Mouse (Mus musculus): ENCODE measurements around the gene Zbtb49. TPM values are rescaled to one million over a fixed set of nuclear protein-coding genes. Genes with fewer than 3 reads are reported as not detected.
A peak's percentile ranks its signal among the peaks of the same experiment; 100 is the strongest.

Gene Zbtb49
- polyA plus RNA-seq, 1 experiment from 2014 or later, result 16.0 TPM

DNA sequence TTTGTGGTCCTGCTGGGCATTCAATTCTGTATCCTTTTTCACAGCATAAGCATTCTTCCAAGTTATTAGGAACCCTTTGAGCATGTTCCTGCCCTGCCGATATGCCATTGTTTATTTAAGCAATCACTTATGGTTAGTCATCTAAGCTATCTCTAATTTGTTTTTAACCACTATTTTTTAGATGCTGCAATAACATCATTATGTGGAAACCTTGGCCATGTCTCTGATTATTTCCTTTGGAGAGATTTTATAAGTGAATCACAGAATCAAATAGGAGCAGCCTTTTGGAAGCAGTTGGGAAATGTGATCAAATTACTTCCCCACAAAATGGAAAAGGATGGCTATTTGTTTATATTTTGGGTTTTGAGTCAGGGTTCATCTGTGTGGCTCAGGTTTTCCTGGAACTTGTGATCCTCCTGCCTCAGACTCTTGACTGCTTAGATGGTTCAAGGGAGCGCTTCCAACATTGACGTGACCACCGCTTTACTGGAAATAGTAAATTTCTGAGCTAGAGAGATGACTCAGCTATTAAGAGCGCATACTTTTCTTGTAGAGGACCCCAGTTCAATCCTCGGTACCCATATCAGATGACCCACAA is 35.5 kb downstream of the Zbtb49 start:
- Histone ChIP-seq H3K4me3 (no peak overlapping the region), H3K4me1 (no peaks in the 10 kb centered on the region), H3K27ac (no peak overlapping the region), H3K9me3 (no peaks in the 10 kb centered on the region), H3K27me3 (ENCODE audit: poor library complexity, severe bottlenecking) (no peaks in the 10 kb centered on the region), H3K36me3 (replicated peaks) (no peaks in the 10 kb centered on the region)
- no peak for DNase-seq (ENCODE audit: extremely low spot score, low spot score)
- WGBS, result 93% methylated on average over 6 of the region's 6 CpGs

DNA sequence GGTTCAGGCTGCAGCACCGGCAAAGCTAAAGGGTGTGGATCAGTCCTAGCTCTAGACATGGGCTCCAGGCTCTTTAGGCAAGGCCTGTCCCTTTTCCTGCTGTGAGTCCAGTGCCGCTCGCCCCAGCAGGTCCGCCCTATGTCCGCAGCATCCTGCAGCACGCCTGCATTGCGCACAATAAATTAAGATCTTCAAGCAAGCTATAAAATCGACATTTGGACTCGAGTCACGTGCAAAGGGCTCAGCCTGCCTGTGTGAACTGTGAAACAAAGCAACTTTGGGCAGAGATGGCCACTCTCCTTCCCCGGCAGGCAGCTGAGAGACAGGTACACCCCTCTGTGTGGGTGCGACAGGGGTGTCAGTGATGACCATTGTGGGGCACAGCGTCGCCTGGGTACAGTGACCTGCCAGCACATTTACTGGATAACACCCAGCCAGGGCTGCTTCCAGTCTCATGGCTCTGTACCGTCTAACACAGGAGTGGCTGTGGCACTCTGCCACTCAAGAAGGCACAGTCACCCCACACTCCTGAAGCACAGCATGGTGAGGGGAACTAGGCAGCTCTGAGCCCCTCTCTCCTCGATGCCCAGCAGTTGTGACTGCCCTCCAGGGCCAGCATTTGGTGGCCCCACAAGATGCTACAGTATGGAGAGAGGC is 45.9 kb downstream of the Zbtb49 start:
- Histone ChIP-seq H3K27me3 (ENCODE audit: poor library complexity, severe bottlenecking) (peaks cover 3% of the 10 kb centered on the region), H3K4me1 (no peaks in the 10 kb centered on the region)
- WGBS, result 85% methylated on average over 16 of the region's 16 CpGs

DNA sequence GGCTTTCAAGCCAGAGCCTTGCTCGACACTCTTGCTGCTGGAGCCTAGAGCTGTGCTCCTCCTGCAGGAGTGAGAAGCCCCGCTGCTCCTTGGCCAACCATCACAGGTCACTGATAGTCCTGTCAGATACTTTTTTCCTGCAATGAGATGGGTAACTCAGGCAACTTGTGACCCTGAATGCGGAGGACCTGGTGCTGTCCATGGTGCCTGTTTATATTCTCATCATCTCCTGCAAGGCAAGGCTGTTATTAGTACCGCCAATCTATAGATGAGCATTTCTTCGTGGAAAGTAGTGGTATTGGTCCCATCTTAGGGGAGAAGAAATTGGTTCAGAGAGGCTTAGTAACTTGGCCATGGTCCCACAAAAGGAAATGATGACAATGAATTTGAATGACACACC is 46.5 kb downstream of the Zbtb49 start:
- no peaks in the 10 kb centered on the region for H3K36me3 ChIP-seq (replicated peaks)
- no peak overlapping the region for H3K27ac ChIP-seq
- H3K27me3 ChIP-seq (ENCODE audit: poor library complexity, severe bottlenecking), result peaks cover 3% of the 10 kb centered on the region
- no peak for DNase-seq (ENCODE audit: extremely low spot score, low spot score)
- no peaks in the 10 kb centered on the region for H3K4me1 ChIP-seq
- peaks cover 13% of the 10 kb centered on the region; the same call in 1 of the 2 replicates for H3K9me3 ChIP-seq
- no peak overlapping the region for H3K4me3 ChIP-seq
- WGBS, result 60% methylated on average over 5 of the region's 5 CpGs

More for the DNA sequence above, 45.9 kb downstream of the Zbtb49 start:
- no peaks in the 10 kb centered on the region for H3K36me3 ChIP-seq (replicated peaks)
- H3K4me3 ChIP-seq, result no peak overlapping the region
- H3K9me3 ChIP-seq, result peaks cover 13% of the 10 kb centered on the region; the same call in 1 of the 2 replicates
- no peak for DNase-seq (ENCODE audit: extremely low spot score, low spot score)
- H3K27ac ChIP-seq, result no peak overlapping the region

DNA sequence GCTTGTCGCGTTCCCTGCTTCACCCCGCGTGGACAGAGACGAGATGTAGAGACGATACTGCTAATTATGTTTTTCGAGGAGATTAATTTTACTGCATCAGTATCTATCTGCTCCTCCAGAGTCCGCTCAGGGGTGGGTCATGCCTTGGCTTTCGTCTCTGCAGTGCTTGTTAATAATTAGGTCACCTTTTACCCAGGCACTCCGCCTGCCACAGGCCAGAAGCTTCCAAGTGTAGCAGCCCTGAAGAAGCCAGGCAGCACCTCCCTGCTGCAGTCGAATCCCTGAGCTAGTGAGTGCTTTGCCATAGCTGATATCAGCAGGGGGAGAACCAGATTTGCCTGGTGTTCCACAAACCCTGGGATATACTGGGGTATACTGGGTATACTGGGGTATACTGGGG is 51.8 kb downstream of the Zbtb49 start:
- no peak for DNase-seq (ENCODE audit: extremely low spot score, low spot score)
- H3K36me3 ChIP-seq (replicated peaks), result no peaks in the 10 kb centered on the region
- H3K27ac ChIP-seq, result no peak overlapping the region
- peaks cover 8% of the 10 kb centered on the region; the same call in 1 of the 2 replicates for H3K4me1 ChIP-seq
- peaks cover 3% of the 10 kb centered on the region; the same call in 1 of the 2 replicates for H3K27me3 ChIP-seq (ENCODE audit: poor library complexity, severe bottlenecking)
- WGBS, result 84% methylated on average over 11 of the region's 11 CpGs
- H3K9me3 ChIP-seq, result peaks cover 10% of the 10 kb centered on the region; the same call in 1 of the 2 replicates
- no peak overlapping the region for H3K4me3 ChIP-seq

DNA sequence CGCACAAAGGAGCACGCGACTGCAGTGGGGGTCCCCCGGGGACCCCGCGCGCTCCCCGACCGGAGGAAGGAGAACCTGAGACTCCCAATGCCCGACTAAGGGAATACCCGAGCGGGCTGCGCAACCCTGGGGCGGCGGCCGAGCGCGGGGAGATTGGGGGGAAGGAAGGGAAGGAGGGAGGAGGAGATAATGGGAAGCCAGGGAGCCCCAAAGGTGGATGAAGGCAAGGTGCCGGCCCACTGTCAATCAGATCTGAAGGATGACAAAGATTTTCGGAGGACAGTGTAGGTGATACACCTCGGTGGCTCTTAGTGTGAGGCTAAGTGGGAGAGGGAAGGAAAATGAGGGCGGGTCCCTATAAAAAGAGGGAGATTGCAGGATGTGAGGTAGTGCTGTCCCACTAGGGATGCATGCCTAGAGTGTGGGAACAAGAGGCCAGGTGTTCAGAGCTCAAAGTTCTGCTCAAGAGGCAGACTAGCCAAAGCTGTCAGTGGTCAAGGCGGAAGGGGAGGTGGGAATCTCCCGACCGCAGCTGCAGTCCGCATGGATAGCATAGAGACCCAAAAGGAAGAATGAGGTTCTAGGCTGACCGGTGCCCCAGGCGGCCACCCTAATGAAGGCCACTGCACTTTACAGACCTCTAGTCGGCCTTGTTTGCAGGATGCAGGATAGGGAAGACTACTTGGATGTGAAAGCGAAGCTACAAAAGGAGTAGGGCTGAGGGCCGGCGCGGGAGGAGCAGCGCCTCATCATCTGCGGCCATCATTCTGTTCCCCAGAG is 60.4 kb downstream of the Zbtb49 start, which contains the start of gene Nsg1:
Gene Nsg1, minus strand, starts transcription at position 274 of the 780 bp plus-strand sequence.
- Histone ChIP-seq H3K27ac (peak within 1 kb of the TSS; percentile 95), H3K36me3 (replicated peaks) (peaks cover 29% of the 10 kb centered on the region), H3K4me1 (peaks cover 38% of the 10 kb centered on the region), H3K4me3 (peak within 1 kb of the TSS; percentile 89), H3K9me3 (peaks cover 4% of the 10 kb centered on the region), H3K27me3 (ENCODE audit: poor library complexity, severe bottlenecking) (peaks cover 66% of the 10 kb centered on the region)
- 6% methylated on average over 35 of the region's 35 CpGs for WGBS
- peak; percentile 46 for DNase-seq (ENCODE audit: extremely low spot score, low spot score)

DNA sequence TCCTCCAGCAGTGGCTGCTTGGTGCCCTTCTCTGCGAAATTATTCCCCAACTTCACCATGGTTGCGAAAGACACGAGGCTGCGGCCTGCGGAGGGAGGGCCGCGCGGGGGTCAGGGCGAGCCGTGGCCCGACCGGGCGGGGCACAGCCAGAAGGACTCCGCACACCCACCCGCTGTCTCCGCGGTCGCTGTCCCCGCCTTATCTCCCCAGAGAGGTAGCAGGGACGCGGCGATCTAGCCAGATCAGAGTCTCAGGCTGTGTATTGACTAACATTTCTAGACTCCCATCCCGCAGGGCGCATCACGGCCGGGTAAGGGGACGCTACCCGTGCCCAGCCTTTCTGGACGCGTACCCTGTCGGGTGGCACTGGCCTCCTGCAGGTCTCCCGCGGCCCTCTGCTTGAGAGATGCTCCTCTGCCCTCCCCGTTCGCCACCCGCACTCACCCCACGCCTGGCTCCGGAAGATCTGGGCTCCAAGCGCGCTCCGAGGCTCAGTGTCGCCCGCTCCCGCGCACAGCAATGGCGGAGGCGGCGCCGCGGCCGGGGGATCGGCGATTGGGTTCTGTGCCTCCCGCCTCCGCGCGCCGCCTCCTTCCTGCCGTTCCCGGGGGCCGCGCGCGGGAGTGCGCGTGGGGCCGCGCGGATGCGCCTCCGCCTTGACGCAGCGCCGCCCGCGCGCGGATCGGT is 61.2 kb downstream of the Zbtb49 start:
- DNase-seq (ENCODE audit: extremely low spot score, low spot score), result peak; percentile 62
- H3K27me3 ChIP-seq (ENCODE audit: poor library complexity, severe bottlenecking), result peaks cover 66% of the 10 kb centered on the region

DNA sequence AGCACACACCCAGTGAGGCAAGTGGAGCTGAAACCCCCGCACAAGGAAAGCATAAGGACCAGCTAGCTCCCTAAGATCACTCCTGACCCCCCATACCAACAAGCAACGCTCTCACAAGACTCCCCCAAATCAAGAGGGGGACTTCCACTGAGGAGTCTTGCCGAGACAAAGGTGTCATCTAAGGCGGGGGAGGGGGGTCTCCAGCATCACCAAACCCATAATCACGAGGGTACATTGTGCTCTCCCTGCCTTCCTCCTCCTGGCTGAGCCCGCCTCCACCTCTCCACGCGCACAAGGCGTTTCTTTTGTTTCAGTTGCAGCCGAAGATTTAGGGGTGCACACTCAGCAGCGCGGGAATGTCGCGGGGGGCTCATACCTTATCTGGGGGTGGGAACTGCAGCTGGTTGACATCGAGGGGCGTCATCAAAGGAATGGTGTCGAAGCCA is 61.7 kb downstream of the Zbtb49 start:
- no peak for DNase-seq (ENCODE audit: extremely low spot score, low spot score)
- 3% methylated on average over 17 of the region's 17 CpGs for WGBS

More for the DNA sequence above, 61.2 kb downstream of the Zbtb49 start:
- H3K27ac ChIP-seq, result peak overlapping the region; percentile 95
- peak overlapping the region; percentile 89 for H3K4me3 ChIP-seq
- under 1% methylated on average over 79 of the region's 79 CpGs for WGBS
- H3K9me3 ChIP-seq, result peaks cover 10% of the 10 kb centered on the region
- H3K36me3 ChIP-seq (replicated peaks), result peaks cover 36% of the 10 kb centered on the region
- peaks cover 38% of the 10 kb centered on the region for H3K4me1 ChIP-seq

DNA sequence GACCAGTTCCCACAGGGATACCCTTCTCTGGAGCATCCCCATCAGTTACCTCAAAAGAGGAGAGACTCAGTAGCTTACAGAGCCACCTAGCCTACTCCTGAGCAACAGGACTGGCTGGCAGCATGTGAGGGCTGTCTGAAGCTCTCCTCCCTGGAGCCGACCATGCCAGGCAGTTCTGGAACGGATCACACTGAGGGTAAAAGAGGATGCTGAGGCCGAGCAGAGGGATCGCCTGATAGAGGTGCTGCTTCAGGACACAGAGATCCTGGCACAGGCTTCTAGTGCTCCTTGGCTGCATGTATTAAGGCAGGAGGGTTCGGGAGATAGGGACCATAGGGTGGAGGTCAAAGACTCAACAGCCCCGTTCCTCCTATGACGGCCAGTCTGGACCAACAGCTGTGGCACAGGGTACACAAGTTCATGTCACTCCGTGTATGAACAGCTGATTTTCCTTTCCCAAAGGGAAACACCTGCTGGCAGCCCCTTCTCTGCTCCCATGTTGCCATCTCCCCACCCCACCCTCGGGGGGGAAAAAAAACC is 62.7 kb downstream of the Zbtb49 start:
- DNase-seq (ENCODE audit: extremely low spot score, low spot score), result no peak
- Histone ChIP-seq H3K27me3 (ENCODE audit: poor library complexity, severe bottlenecking) (peaks cover 60% of the 10 kb centered on the region), H3K27ac (peak overlapping the region; percentile 95; the same call in 1 of the 2 replicates), H3K4me3 (peak overlapping the region; percentile 89), H3K9me3 (peaks cover 10% of the 10 kb centered on the region), H3K36me3 (replicated peaks) (peaks cover 52% of the 10 kb centered on the region), H3K4me1 (peaks cover 42% of the 10 kb centered on the region)
- 71% methylated on average over 9 of the region's 9 CpGs for WGBS

More for the DNA sequence above, 61.7 kb downstream of the Zbtb49 start:
- Histone ChIP-seq H3K9me3 (peaks cover 10% of the 10 kb centered on the region), H3K4me3 (peak overlapping the region; percentile 89), H3K4me1 (peaks cover 38% of the 10 kb centered on the region), H3K27ac (peak overlapping the region; percentile 95), H3K27me3 (ENCODE audit: poor library complexity, severe bottlenecking) (peaks cover 66% of the 10 kb centered on the region), H3K36me3 (replicated peaks) (peaks cover 42% of the 10 kb centered on the region)

DNA sequence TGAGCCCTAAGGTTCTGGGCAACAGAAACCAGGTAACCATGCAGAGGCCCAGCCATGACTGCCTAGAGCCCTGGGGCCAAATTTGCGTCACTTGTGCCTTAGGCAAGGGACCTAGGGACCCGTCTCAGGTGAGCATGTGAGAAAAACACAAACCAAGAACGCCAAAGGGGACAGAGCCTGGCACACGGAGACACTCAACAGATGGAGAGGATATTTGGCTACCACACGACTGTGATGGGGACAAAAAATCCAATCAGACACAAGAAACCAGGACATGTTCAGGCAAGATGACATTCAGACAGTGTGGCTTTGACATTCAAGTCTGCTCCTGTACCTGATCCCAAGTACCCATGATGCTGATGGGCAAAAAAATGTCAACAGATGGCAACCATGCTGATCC is 66.6 kb downstream of the Zbtb49 start:
- Histone ChIP-seq H3K4me3 (no peak overlapping the region), H3K9me3 (peaks cover 15% of the 10 kb centered on the region), H3K27ac (no peak overlapping the region), H3K36me3 (replicated peaks) (peaks cover 91% of the 10 kb centered on the region), H3K4me1 (peaks cover 39% of the 10 kb centered on the region), H3K27me3 (ENCODE audit: poor library complexity, severe bottlenecking) (peaks cover 22% of the 10 kb centered on the region; the same call in 1 of the 2 replicates)
- DNase-seq (ENCODE audit: extremely low spot score, low spot score), result no peak
- 91% methylated on average over 5 of the region's 5 CpGs for WGBS

DNA sequence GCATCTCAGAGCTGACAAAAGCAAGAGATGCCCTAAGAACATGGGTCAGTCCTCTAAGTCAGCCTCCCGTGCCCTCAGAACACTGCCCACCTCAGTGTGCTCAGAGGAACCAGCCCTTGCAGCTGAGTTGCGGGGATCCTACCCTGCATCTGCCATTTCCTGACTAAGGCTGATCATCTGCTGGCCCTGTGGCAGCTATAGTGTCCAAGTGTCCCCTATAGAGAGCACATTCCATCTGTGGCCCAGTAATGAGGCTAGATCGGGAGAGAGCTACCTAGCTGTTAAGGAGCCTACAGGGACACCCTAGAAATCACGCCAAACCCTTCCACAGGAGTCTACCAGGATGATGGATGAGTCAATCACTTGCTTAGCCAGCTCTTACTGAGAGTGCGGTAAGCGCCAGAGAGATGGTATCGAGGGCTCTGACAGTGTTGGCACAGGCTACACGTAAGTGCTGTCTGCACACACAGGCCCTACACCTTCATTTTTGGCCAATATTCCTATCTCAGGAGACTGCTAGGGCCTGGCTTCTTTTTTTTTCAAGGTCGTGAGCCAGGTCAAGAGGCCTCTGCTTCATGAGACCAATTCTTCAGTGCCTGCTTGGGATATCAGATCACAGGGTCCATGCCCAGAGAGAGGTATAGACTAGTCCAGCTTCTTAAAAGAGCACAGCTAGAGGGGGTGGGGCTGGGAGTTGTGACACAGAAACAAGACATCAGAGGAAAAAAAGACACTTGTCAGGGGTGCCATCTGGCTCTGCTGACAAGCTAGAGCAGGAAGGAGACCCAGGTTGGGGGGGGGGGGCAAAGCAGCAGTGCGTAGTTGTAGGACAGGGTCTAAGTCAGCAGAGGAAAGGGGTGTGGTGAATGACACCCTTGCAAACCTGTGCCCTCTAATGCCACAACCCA is 67.8 kb downstream of the Zbtb49 start:
- H3K27ac ChIP-seq, result no peak overlapping the region
- peaks cover 13% of the 10 kb centered on the region; the same call in 1 of the 2 replicates for H3K27me3 ChIP-seq (ENCODE audit: poor library complexity, severe bottlenecking)
- WGBS, result 91% methylated on average over 10 of the region's 10 CpGs
- H3K4me3 ChIP-seq, result no peak overlapping the region
- H3K9me3 ChIP-seq, result peaks cover 15% of the 10 kb centered on the region
- peaks cover 100% of the 10 kb centered on the region for H3K36me3 ChIP-seq (replicated peaks)
- peaks cover 27% of the 10 kb centered on the region for H3K4me1 ChIP-seq
- DNase-seq (ENCODE audit: extremely low spot score, low spot score), result no peak

DNA sequence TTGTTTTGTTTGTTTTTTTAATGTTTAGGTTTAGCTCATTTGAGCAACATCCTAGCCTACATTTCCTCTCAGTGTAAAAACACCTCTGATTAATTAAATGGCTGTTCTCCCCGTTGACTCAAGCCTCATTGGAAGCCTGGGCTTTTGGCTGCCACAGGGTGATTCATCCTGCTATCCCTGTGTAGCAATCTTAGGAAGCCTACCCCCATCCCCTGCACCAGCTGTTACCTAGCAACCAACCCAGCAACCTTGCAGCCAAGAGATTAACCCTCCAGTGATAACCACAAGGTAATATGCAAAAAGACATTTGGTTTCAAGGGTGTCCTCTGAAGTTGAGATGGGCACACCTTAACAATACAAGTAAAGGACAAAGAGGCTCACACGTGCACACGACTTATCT is 69.0 kb downstream of the Zbtb49 start:
- Histone ChIP-seq H3K9me3 (peaks cover 15% of the 10 kb centered on the region), H3K27ac (no peak overlapping the region), H3K4me3 (no peak overlapping the region), H3K4me1 (peaks cover 23% of the 10 kb centered on the region), H3K27me3 (ENCODE audit: poor library complexity, severe bottlenecking) (0 out of 2 replicates have a peak, but pooled peaks cover under 1% of the 10 kb centered on the region), H3K36me3 (replicated peaks) (peaks cover 100% of the 10 kb centered on the region)
- 63% methylated on average over 3 of the region's 3 CpGs for WGBS
- no peak for DNase-seq (ENCODE audit: extremely low spot score, low spot score)

Measured in forebrain, embryonic 10.5 days (tissue).